Mouse (Mus musculus) urinary bladder, postnatal 25 days (tissue): ENCODE data around the gene Dync1i2.

Experiments used
- DNase-seq: peaks from one replicate; pipeline ENCODE4 v3.0.0; 2022; ENCODE audit warnings: low spot score

The Dync1i2 gene

DNA sequence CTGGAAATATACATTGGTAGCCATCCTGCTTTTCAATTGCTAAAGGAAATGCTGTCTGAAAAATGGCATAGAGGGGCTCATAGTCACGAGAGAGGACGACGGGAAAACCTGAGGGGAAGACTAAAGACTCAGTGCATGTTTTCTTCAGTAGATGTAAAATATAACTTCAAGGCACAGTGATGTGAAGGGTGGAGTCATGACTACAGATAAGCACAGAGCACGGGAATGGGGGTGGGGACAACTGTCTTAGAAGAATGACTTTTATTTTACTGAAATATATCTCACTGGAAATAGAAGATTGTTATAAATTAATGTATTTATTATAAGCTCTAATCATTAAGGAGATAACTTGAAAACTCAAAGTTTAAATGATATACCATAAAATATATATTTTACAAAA lies 58.6 kb downstream of the Dync1i2 start:
- no peak for DNase-seq

- peak; percentile 21 for DNase-seq
Measured at GRCm38 (mm10) chr2:71273955-71274679, 62.6 kb downstream of the Dync1i2 start.

GRCm38 (mm10) chr2:71275734-71276133 lies 64.2 kb downstream of the Dync1i2 start:
- DNase-seq, result no peak

GRCm38 (mm10) chr2:71278791-71279775 lies 67.6 kb downstream of the Dync1i2 start:
- DNase-seq, result no peak

- no peak for DNase-seq
Measured at GRCm38 (mm10) chr2:71281981-71282380, 70.5 kb downstream of the Dync1i2 start.

DNA sequence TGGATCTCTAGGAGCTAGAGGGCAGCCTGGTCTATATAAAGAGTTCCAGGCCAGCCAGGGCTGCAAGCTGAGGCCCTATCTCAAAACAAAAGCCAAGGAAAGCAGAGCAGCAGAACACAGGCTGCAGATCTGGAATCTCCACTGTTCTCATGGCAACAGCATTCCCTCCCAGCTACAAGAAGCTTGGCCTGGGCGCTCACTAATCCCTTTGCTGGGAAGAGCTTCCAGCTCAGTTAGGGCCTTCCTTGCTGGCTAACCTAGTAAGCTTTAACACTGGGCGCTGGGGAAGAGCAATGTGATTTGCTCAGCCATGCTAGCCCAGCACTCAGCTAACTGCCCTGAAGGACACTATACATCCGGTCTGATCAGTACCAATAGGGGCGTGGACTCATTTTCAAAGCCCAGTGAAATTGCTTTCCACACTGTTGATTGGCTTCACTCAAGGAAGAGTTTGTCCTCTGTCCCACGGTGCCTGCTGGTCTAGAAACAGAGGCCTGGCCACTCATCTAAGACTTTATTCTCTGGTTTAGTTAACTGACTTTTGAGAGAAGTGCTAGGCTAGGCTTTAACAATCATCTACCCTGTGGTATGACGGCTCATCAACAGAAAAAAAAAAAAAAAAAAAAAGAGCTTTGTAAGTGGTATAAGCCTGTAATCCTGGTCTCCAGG lies 78.7 kb downstream of the Dync1i2 start:
- no peak for DNase-seq

DNA sequence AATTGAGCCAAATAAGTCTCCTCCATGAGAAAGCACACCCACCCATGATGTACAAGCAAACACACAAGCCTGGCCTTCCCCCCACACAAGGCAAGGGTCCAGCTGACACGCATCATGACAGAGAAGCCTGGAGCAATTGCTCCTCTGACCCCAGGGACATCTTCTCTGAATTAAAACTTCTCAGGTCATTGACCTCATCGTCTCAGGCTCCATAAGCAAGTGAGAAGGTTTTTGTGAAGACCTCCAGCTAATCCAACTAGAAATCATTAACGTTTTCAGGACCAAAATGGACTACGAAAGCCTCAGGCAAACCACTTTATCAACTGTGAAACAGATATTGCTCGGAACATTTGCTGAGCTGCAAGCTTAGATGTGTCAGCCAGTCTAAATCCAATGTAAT lies 80.1 kb downstream of the Dync1i2 start:
- DNase-seq, result no peak

DNA sequence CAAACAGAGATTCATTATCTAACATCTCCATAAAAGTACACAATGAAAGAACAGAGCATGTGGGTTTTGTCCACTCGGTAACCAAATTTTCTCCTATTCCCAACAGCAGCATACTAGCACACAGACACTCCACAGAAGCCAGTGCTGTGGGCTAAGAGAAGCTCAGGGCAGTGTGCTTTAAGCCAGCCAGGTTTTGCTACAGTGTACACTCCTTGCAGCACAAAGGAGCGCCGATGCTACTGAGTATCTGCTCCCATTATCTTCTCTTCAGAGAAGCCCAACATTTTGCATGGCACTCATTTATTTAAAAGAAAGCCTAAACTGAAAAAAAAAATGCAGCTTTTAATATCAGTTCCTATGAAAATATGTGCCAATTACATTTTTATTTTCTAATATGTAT lies 82.5 kb downstream of the Dync1i2 start:
- no peak for DNase-seq

DNA sequence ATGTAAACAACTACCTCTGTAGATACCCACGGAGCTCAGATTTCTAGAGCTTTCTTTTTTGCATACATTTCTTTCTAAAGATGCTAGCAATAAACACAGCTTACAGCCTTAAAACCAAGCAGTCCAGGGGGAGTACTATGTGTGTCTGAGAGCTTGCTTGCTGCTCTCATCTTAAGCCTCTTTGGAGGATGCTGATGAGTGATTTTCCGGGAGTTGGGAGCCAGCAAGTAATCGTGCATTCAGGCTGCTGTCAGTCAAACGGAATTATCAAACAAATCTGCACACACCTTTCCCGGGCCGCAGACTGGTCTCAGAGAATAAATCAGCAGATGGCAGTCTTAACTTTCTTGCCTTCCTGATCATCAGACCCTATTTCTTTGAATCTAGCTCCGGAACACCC lies 83.0 kb downstream of the Dync1i2 start:
- DNase-seq, result no peak

- no peak for DNase-seq
Measured at GRCm38 (mm10) chr2:71295844-71296243, 84.3 kb downstream of the Dync1i2 start.

DNA sequence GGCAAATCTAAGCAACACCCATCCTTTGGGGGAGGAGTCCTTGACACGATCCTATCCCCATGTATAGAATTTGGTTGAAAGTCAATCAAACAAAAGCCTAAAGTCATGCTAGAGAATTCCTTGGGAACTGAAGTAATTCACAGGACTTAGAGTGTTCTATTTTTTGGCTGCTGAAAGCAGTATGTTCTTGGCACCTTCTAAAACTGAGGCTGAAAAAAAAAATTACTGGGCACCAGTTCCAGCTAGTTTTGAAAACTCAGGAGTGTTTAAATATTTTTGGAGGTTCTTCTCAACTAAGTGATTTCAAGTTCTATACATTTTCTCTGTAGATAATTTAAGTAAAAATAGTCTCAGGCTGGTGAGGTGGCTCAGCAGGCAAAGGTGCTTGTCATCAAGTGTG lies 86.0 kb downstream of the Dync1i2 start:
- no peak for DNase-seq

DNA sequence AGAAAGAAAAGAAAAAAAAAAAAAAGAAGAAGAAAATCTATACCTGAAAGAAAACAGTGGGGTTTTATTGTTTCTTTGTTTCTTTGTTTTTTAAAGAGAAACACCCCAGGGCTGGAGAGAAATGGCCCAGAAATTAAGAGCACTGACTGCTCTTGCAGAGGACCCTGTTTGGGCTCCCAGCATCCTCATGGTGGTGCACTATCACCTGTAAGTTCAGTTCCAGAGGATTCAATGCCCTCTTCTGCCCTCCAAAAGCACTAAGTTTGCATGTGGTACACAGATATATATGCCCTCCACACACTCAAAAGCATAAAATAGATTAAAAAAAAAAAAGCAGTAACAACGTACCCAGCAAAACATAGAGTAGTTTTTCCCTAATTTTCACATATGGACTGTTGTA lies 87.2 kb downstream of the Dync1i2 start:
- DNase-seq, result no peak

GRCm38 (mm10) chr2:71302156-71302663 lies 90.7 kb downstream of the Dync1i2 start:
- no peak for DNase-seq

GRCm38 (mm10) chr2:71303221-71303620 lies 91.7 kb downstream of the Dync1i2 start:
- DNase-seq, result no peak

DNA sequence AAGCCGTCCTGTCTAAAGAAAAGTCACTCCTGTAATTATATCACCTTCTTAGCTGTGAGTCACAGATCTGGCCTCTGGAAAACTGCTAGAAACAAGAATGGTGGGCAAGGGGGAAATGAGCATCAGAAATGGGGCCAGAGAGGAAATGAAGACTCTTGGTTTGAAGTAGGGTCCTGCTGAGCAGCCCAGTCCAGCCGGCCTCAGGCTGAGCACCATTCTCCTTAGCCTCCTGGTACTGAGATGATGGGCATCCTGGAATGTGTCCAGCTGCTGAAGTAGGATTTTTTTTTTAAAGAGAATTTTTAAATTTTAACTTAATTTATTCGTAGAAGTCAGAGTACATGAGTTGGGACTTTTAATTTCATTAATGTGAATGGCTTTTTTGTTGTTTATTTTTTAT lies 93.3 kb downstream of the Dync1i2 start:
- DNase-seq, result no peak

GRCm38 (mm10) chr2:71306357-71306756 lies 94.9 kb downstream of the Dync1i2 start:
- DNase-seq, result no peak

- no peak for DNase-seq
Measured at GRCm38 (mm10) chr2:71309726-71310125, 98.2 kb downstream of the Dync1i2 start.

- no peak for DNase-seq
Measured at GRCm38 (mm10) chr2:71312067-71312466, 100.6 kb downstream of the Dync1i2 start.
